Mouse (Mus musculus): ENCODE data around the gene Gm42906. TPM values are rescaled to one million over a fixed set of nuclear protein-coding genes. Genes with fewer than 3 reads are reported as not detected.

The Gm42906 gene
- polyA plus RNA-seq, 1 experiment from 2014 or later, result not detected

DNA sequence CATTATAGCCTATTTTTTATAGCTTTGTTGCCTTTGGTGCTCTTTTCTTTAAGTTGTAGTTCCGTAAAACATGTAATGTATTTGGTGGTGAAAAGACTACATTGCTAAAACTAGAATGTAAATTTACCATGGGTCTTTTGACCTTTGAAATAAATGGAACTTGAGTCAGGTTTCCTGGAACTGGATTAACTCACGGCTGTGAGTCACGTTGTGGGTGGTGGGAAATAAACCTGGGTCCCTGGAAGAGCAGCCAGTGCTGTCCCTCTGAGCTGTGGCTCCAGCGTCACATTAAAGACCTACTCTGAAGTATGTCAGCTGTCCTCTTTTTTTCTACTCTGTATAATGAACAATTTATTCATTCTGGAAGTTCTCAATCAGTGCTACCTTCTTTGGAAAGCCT is 51.0 kb downstream of the Gm42906 start:
- ATAC-seq (ENCODE audit: low FRiP score), result no peak
- no peak for DNase-seq (ENCODE audit: low spot score)
- Histone ChIP-seq H3K27ac (ENCODE audit: low read depth, low read length) (no peak overlapping the region), H3K4me2 (replicated peaks; ENCODE audit: low read depth, low read length) (no peak overlapping the region), H3K36me3 (ENCODE audit: control insufficient read depth, insufficient read depth, low read length) (no peaks in the 10 kb centered on the region), H3K4me3 (ENCODE audit: low read depth, low read length) (no peak overlapping the region), H3K4me1 (replicated peaks; ENCODE audit: control insufficient read depth, insufficient read depth, low read length) (no peaks in the 10 kb centered on the region), H3K27me3 (ENCODE audit: control insufficient read depth, insufficient read depth, low read length) (no peaks in the 10 kb centered on the region), H3K9ac (ENCODE audit: low read depth, low read length) (no peak overlapping the region), H3K9me3 (ENCODE audit: control insufficient read depth, low read length) (no peaks in the 10 kb centered on the region)
- WGBS, result 81% methylated on average over 4 of the region's 4 CpGs

- Histone ChIP-seq H3K4me2 (replicated peaks; ENCODE audit: low read depth, low read length) (no peak overlapping the region), H3K27me3 (ENCODE audit: control insufficient read depth, insufficient read depth, low read length) (no peaks in the 10 kb centered on the region), H3K36me3 (ENCODE audit: control insufficient read depth, insufficient read depth, low read length) (no peaks in the 10 kb centered on the region), H3K4me1 (replicated peaks; ENCODE audit: control insufficient read depth, insufficient read depth, low read length) (no peaks in the 10 kb centered on the region), H3K9ac (ENCODE audit: low read depth, low read length) (no peak overlapping the region), H3K9me3 (ENCODE audit: control insufficient read depth, low read length) (no peaks in the 10 kb centered on the region), H3K27ac (ENCODE audit: low read depth, low read length) (no peak overlapping the region), H3K4me3 (ENCODE audit: low read depth, low read length) (no peak overlapping the region)
- DNase-seq (ENCODE audit: low spot score) (no peak), ATAC-seq (ENCODE audit: low FRiP score) (no peak)
- 72% methylated on average over 2 of the region's 2 CpGs for WGBS
Measured at GRCm38 (mm10) chr5:151374825-151375224, 53.1 kb downstream of the Gm42906 start.

DNA sequence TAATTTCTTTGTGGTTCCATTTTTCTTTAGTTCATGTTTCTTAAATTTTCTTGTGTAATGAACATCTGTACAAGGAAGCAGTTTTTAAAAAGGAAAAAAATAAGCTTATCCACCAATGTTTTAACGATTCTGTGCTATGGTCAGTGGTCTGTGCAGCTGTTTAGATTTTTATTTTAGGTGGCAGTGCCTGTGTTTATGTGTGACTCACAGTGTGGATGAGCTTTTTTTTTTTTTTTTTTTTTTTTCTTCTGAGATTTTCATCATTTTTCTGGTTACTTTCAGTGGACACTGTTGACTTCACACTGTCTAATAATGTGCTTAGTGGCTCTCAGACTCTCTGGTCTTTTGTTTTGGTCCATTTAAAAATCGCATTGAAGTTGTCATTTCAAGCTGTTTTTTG is 56.8 kb downstream of the Gm42906 start:
- Histone ChIP-seq H3K4me2 (replicated peaks; ENCODE audit: low read depth, low read length) (no peak overlapping the region), H3K4me3 (ENCODE audit: low read depth, low read length) (no peak overlapping the region), H3K4me1 (replicated peaks; ENCODE audit: control insufficient read depth, insufficient read depth, low read length) (no peaks in the 10 kb centered on the region), H3K36me3 (ENCODE audit: control insufficient read depth, insufficient read depth, low read length) (no peaks in the 10 kb centered on the region), H3K27me3 (ENCODE audit: control insufficient read depth, insufficient read depth, low read length) (no peaks in the 10 kb centered on the region), H3K9ac (ENCODE audit: low read depth, low read length) (no peak overlapping the region), H3K9me3 (ENCODE audit: control insufficient read depth, low read length) (no peaks in the 10 kb centered on the region), H3K27ac (ENCODE audit: low read depth, low read length) (no peak overlapping the region)
- ATAC-seq (ENCODE audit: low FRiP score) (no peak), DNase-seq (ENCODE audit: low spot score) (no peak)
- 88% methylated on average over 2 of the region's 2 CpGs for WGBS

DNA sequence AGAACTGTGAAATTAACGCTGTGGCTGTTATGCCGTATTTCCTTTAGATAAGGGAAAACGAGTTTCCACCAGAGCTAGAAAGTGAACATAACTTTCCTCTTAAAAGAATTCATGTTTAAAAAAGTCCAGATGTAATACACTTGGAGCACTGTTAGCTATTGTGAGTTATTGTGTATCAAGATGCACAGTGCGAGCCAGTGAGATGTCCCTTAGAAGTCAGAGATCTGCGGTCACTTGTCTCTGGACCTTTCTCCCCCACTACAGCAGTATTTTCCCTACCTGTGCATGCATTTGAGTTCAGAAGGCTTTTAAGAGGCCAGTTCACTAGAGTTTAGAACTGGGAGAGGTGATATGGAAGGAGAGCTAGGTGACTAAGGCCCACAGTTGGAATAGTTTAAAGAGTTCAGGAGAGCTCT is 58.6 kb downstream of the Gm42906 start:
- WGBS, result 65% methylated on average over 5 of the region's 5 CpGs
- Histone ChIP-seq H3K9me3 (ENCODE audit: control insufficient read depth, low read length) (no peaks in the 10 kb centered on the region), H3K9ac (ENCODE audit: low read depth, low read length) (peak overlapping the region; percentile 70), H3K4me1 (replicated peaks; ENCODE audit: control insufficient read depth, insufficient read depth, low read length) (no peaks in the 10 kb centered on the region), H3K27ac (ENCODE audit: low read depth, low read length) (peak overlapping the region; percentile 84), H3K27me3 (ENCODE audit: control insufficient read depth, insufficient read depth, low read length) (no peaks in the 10 kb centered on the region), H3K4me3 (ENCODE audit: low read depth, low read length) (peak overlapping the region; percentile 42), H3K4me2 (replicated peaks; ENCODE audit: low read depth, low read length) (peak overlapping the region; percentile 43), H3K36me3 (ENCODE audit: control insufficient read depth, insufficient read depth, low read length) (no peaks in the 10 kb centered on the region)
- peak; percentile 28 for DNase-seq (ENCODE audit: low spot score)
- ATAC-seq (ENCODE audit: low FRiP score), result no peak

GRCm38 (mm10) chr5:151368395-151369190 is 59.4 kb downstream of the Gm42906 start:
- H3K9ac ChIP-seq (ENCODE audit: low read depth, low read length), result peak overlapping the region; percentile 76
- peak overlapping the region; percentile 57 for H3K4me2 ChIP-seq (replicated peaks; ENCODE audit: low read depth, low read length)
- no peaks in the 10 kb centered on the region for H3K9me3 ChIP-seq (ENCODE audit: control insufficient read depth, low read length)
- no peaks in the 10 kb centered on the region for H3K4me1 ChIP-seq (replicated peaks; ENCODE audit: control insufficient read depth, insufficient read depth, low read length)
- ATAC-seq (ENCODE audit: low FRiP score) (peak; percentile 99), DNase-seq (ENCODE audit: low spot score) (peak; percentile 99)
- peak overlapping the region; percentile 84 for H3K27ac ChIP-seq (ENCODE audit: low read depth, low read length)
- H3K27me3 ChIP-seq (ENCODE audit: control insufficient read depth, insufficient read depth, low read length), result no peaks in the 10 kb centered on the region
- WGBS, result 1% methylated on average over 73 of the region's 75 CpGs
- no peaks in the 10 kb centered on the region for H3K36me3 ChIP-seq (ENCODE audit: control insufficient read depth, insufficient read depth, low read length)
- H3K4me3 ChIP-seq (ENCODE audit: low read depth, low read length), result peak overlapping the region; percentile 50

GRCm38 (mm10) chr5:151367881-151368394 is 60.0 kb downstream of the Gm42906 start:
- ATAC-seq (ENCODE audit: low FRiP score) (peak; percentile 58), DNase-seq (ENCODE audit: low spot score) (no peak)
- H3K9ac ChIP-seq (ENCODE audit: low read depth, low read length), result peak overlapping the region; percentile 76
- peak overlapping the region; percentile 50 for H3K4me3 ChIP-seq (ENCODE audit: low read depth, low read length)
- H3K4me1 ChIP-seq (replicated peaks; ENCODE audit: control insufficient read depth, insufficient read depth, low read length), result no peaks in the 10 kb centered on the region
- peak overlapping the region; percentile 84 for H3K27ac ChIP-seq (ENCODE audit: low read depth, low read length)
- no peaks in the 10 kb centered on the region for H3K36me3 ChIP-seq (ENCODE audit: control insufficient read depth, insufficient read depth, low read length)
- WGBS, result 11% methylated on average over 16 of the region's 16 CpGs
- no peaks in the 10 kb centered on the region for H3K27me3 ChIP-seq (ENCODE audit: control insufficient read depth, insufficient read depth, low read length)
- peak overlapping the region; percentile 57 for H3K4me2 ChIP-seq (replicated peaks; ENCODE audit: low read depth, low read length)
- H3K9me3 ChIP-seq (ENCODE audit: control insufficient read depth, low read length), result no peaks in the 10 kb centered on the region

- WGBS, result 94% methylated on average over 1 of the region's 1 CpGs
- Histone ChIP-seq H3K4me2 (replicated peaks; ENCODE audit: low read depth, low read length) (peak overlapping the region; percentile 57; the same call in 1 of the 2 replicates), H3K27ac (ENCODE audit: low read depth, low read length) (no peak overlapping the region), H3K27me3 (ENCODE audit: control insufficient read depth, insufficient read depth, low read length) (no peaks in the 10 kb centered on the region), H3K4me1 (replicated peaks; ENCODE audit: control insufficient read depth, insufficient read depth, low read length) (no peaks in the 10 kb centered on the region), H3K9me3 (ENCODE audit: control insufficient read depth, low read length) (no peaks in the 10 kb centered on the region), H3K9ac (ENCODE audit: low read depth, low read length) (peak overlapping the region; percentile 28), H3K4me3 (ENCODE audit: low read depth, low read length) (peak overlapping the region; percentile 50; the same call in 1 of the 2 replicates), H3K36me3 (ENCODE audit: control insufficient read depth, insufficient read depth, low read length) (no peaks in the 10 kb centered on the region)
- DNase-seq (ENCODE audit: low spot score), result no peak
- ATAC-seq (ENCODE audit: low FRiP score), result no peak
Measured at GRCm38 (mm10) chr5:151367317-151367716, 60.6 kb downstream of the Gm42906 start.

DNA sequence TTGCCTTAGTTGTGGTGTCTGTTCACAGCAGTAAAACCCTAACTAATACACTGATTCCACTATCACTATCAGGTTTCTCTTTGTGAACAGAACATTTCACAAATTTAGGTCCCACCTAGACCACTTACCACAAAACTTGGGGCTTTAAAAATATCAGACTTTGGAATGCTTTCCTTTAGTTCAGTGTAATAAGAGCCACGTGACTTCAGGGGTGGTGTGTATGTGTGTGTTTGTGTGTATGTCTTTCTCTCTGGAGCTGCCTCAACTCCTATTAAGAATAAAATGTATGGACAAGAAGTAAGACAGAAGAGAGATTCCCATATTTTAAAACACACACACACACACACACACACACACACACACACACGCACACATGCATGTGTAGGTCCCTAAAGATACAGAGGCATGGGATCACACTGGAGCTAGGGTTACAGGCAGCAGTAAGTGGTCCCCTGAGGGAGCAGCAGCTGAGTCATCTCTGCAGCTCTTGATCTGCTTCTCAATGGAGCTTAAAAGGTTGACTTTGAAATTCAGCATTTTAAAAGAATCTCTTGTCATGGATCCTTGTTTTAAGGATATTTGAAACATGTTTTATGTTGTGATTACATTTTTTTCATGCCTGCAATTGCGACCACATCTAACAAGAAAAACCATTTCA is 64.5 kb downstream of the Gm42906 start:
- H3K4me3 ChIP-seq (ENCODE audit: low read depth, low read length), result no peak overlapping the region
- DNase-seq (ENCODE audit: low spot score), result no peak
- H3K9me3 ChIP-seq (ENCODE audit: control insufficient read depth, low read length), result no peaks in the 10 kb centered on the region
- H3K4me1 ChIP-seq (replicated peaks; ENCODE audit: control insufficient read depth, insufficient read depth, low read length), result no peaks in the 10 kb centered on the region
- ATAC-seq (ENCODE audit: low FRiP score), result no peak
- 80% methylated on average over 3 of the region's 3 CpGs for WGBS
- no peak overlapping the region for H3K4me2 ChIP-seq (replicated peaks; ENCODE audit: low read depth, low read length)
- H3K36me3 ChIP-seq (ENCODE audit: control insufficient read depth, insufficient read depth, low read length), result no peaks in the 10 kb centered on the region
- H3K27ac ChIP-seq (ENCODE audit: low read depth, low read length), result no peak overlapping the region
- H3K9ac ChIP-seq (ENCODE audit: low read depth, low read length), result no peak overlapping the region
- H3K27me3 ChIP-seq (ENCODE audit: control insufficient read depth, insufficient read depth, low read length), result no peaks in the 10 kb centered on the region

Measured in hindbrain, embryonic 11.5 days (tissue).